Mouse (Mus musculus) cortical plate, adult 2 months (tissue): ENCODE measurements around the gene Ephb2.

Source experiments
- CTCF ChIP-seq: fragments of 200-500 bp; IDR thresholded peaks from 2 replicates; pipeline ENCODE4 v1.5.1; 2011; ENCODE audit warnings: mild to moderate bottlenecking, control low read depth, low read length; ENCODE audit not compliant: insufficient read depth; ENCODE audit errors: extremely low read depth
- POLR2A ChIP-seq: fragments of 200-500 bp; IDR thresholded peaks from 2 replicates; pipeline ENCODE4 v1.6.1; 2011; ENCODE audit warnings: mild to moderate bottlenecking, low read length, control low read depth; ENCODE audit not compliant: insufficient read depth; ENCODE audit errors: extremely low read depth

GRCm38 (mm10) chr4:136786453-136787276, 49.1 kb downstream of the Ephb2 start:
- TF ChIP-seq CTCF (no peak), POLR2A (no peak)
